Mouse (Mus musculus) T-cell, adult 2 months (primary cell): Measurements from ENCODE around the gene Cnpy1.

Source experiments
- DNase-seq: peaks from one replicate; pipeline ENCODE4 v3.0.0; 2022; ENCODE audit warnings: low spot score

The Cnpy1 gene

GRCm38 (mm10) chr5:28239829-28240228 is 5.8 kb downstream of the Cnpy1 start:
- no peak for DNase-seq

GRCm38 (mm10) chr5:28238876-28239275 is 6.7 kb downstream of the Cnpy1 start:
- no peak for DNase-seq

DNA sequence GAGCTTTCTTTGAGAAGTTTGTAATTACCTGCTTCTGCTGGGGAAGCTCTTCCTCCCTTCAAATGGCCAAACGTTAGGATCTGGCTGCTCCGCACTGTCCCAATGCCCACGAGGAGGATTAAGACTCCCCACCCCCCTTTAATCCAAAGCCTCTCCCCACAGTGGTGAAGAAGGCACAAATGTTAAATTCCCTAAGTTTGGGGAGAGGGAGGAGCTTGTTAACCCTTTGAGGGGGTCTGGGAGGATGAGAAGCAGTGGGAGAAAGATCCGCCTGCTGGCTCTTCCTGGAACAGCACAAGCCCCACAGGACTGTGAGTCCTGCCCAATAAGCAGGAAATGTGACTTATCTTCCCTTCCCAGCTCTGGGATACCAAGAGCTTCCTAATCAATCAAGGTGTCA is 7.5 kb downstream of the Cnpy1 start:
- no peak for DNase-seq

GRCm38 (mm10) chr5:28237715-28238114 is 7.9 kb downstream of the Cnpy1 start:
- no peak for DNase-seq

DNA sequence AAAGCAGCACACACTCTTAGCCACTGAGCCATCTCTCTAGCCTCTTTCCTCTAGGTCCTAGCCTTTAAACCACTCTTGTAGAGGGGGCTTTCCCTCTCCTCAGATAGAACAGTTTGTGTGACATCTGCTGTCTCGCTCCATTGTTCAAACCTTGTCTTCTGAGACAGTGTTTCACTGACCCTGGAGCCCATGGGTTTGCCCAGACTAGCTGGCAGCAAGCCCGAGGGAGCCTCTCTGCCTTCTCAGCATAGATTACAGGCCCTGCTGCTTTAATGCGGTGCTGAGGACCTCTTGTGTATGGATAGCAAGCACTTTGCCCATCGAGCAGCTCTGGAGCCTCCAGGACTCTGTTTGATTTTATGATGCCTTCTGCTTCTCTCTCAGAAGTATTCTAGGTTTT is 8.6 kb downstream of the Cnpy1 start:
- no peak for DNase-seq

DNA sequence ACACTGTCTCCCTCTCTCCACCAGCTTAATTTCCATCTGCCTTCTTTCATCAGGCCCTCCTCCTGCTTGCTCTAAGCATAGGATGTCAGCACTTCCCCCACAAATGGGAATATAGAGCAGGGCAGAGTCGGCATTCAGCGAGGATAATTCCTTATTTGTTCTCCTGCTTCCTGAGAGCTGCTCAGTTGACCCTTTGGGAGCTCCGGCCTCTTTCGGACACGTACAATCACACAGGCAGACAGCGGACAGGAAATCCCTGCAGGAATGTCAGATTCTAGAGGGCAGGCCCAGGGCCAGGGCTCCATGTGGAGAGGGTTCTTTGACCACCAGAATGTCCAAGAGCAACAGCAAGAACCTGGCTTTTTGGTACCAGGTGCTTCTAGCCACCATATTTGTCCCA is 9.5 kb downstream of the Cnpy1 start:
- DNase-seq = no peak

- no peak for DNase-seq
Measured at GRCm38 (mm10) chr5:28232101-28232500, 13.5 kb downstream of the Cnpy1 start.

- no peak for DNase-seq
Measured at GRCm38 (mm10) chr5:28219596-28219995, 26.0 kb downstream of the Cnpy1 start.

- DNase-seq = no peak
Measured at GRCm38 (mm10) chr5:28213441-28213840, 32.2 kb downstream of the Cnpy1 start.

GRCm38 (mm10) chr5:28211651-28212310 is 33.8 kb downstream of the Cnpy1 start:
- no peak for DNase-seq

- DNase-seq = no peak
Measured at GRCm38 (mm10) chr5:28210591-28211550, 34.7 kb downstream of the Cnpy1 start.

DNA sequence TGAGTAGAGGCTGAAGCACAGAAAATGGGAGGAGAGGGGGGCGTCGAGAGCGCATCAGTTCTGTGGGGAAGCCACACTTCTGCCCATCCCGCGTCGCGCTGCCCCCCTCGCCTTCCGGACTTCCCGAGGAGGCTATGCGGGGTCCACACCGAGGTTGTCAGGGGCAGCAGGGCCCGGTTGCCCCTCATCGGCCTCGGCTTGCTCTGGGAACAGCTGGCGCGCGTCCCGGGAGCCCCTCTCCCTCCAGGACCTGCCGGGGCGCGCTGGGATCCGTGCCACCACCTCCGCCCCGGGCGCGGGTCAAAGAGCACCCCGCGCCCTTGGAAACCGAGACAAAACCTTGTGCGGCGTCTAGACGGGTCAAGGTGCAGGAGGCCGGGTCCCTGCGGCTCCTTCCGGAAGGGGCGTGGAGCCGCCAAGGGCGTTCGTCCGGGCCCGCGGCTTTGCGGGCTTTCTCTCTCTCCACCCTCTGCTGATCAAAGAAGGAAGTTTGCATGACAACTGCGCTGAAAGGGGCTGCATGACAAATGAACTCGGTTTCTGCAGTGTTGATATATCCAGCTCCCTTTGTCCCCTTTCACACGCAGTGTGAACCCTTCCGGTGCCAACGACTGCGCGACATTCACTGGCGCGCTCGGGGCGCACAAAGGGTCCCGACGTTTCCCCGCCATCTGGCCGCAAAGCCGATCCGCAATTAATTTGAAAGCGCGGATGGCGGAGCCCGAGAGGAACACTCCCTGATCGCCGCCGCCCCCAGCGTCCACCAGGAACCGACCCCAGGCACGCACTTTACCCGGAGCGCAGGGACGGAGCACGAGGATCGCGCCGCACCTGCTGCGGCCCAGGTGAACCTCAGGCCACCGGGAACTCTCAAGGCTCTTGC is 35.8 kb downstream of the Cnpy1 start:
- DNase-seq = peak; percentile 2

- no peak for DNase-seq
Measured at GRCm38 (mm10) chr5:28208726-28209520, 36.7 kb downstream of the Cnpy1 start.

- DNase-seq = no peak
Measured at GRCm38 (mm10) chr5:28207043-28207442, 38.6 kb downstream of the Cnpy1 start.

- DNase-seq = no peak
Measured at GRCm38 (mm10) chr5:28206448-28206847, 39.2 kb downstream of the Cnpy1 start.

DNA sequence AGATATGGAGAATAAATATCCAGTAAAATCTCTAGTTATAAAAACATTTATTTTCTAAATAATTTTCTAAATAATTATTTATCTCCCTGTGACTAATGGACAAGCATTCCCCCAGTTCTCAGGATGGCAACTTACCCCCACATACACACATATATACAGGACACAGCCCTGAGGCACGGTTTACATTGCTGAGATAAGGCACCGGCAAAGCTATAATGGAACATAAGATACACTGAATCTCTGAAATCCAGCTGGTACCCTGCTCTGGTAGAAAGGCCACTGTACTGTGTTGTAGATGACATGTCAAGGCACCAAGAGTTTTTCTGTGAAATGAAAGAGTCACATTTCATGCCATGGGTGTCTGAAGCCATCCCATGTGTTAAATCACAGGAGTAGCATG is 40.9 kb downstream of the Cnpy1 start:
- no peak for DNase-seq

DNA sequence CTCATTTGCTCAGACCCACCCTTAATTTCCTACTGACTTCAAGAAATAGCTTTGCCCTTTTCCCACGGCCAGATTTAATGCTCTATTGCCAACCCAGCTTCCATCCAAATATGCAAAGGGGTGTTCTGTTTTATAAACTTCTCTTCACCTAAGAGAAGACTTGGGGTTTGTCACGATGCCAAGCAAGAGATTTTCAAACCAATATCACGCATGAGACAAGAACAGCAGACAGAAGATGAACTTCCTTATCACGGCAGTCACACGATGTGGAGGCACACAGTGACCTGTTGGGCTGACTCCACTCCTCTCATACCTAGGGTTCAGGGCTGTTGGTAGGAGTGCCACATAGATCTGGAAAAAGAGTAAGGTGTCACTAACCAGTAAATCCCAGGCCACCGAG is 42.5 kb downstream of the Cnpy1 start:
- no peak for DNase-seq

DNA sequence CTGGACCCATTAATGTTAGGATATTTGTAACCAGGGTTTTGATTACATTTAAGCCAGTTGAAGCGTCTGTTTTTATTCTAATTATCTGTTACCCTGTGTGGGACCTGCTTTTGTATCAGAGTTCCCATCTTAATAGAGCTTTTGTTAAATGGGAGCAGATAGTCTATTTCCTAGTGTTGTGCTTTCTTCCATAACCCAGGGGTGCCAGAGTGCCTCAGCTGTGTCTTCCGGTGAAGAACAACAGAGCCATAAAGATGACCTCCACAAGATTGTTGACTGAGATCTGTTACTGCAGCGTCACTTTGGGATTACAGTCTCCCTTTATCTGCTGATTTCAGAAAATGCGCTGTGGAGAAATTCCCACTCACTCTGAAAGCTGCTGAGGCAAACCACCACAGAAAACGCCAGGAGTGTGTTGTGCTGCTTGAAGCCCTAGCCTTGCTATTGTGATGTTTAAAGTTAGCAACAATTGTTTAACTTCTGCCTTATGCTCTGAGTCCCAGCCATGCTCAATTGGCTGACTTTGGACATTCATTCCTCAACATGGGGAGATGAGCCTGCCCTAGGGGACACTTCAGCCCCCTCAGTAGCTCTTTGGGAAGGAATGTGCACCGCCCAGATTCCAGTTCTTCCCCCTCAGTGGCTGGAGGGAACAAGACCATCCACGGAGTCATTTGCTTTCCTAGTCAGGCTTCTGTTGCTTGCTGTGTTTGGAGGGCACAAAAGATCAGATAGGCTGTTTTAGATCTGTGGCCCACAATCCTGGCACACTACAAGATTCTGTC is 46.3 kb downstream of the Cnpy1 start:
- DNase-seq = no peak

- DNase-seq = no peak
Measured at GRCm38 (mm10) chr5:28195473-28195872, 50.1 kb downstream of the Cnpy1 start.

GRCm38 (mm10) chr5:28192099-28192454 is 53.5 kb downstream of the Cnpy1 start:
- no peak for DNase-seq
